Mouse (Mus musculus) G1E (cell line): ENCODE data around the gene Gpatch3.

ENCODE experiments used
- CTCF ChIP-seq: IDR thresholded peaks from 2 replicates; pipeline ENCODE4 v1.5.1; 2012; ENCODE audit warnings: low read depth, low read length, inconsistent platforms, mixed read lengths
- GATA1 ChIP-seq: IDR thresholded peaks from 2 replicates; pipeline ENCODE4 v1.6.1; 2012; ENCODE audit warnings: borderline replicate concordance, low read length, inconsistent platforms, mixed read lengths

GRCm38 (mm10) chr4:133624830-133625229, 50.3 kb downstream of the Gpatch3 start:
- TF ChIP-seq CTCF = no peak
- no peak for TF ChIP-seq GATA1
